Mouse (Mus musculus) CD4-positive, CD25-positive, alpha-beta regulatory T cell, adult 2 months (primary cell): ENCODE results near the gene Pacrg.

Experiments
- DNase-seq: peaks from one replicate; pipeline ENCODE4 v3.0.0-alpha.2; 2012; ENCODE audit warnings: low read depth, low spot score

Pacrg gene

GRCm38 (mm10) chr17:10550781-10551520, 289.2 kb downstream of the Pacrg start:
- no peak for DNase-seq

- DNase-seq = no peak
Measured at GRCm38 (mm10) chr17:10549825-10550224, 290.3 kb downstream of the Pacrg start.

DNA sequence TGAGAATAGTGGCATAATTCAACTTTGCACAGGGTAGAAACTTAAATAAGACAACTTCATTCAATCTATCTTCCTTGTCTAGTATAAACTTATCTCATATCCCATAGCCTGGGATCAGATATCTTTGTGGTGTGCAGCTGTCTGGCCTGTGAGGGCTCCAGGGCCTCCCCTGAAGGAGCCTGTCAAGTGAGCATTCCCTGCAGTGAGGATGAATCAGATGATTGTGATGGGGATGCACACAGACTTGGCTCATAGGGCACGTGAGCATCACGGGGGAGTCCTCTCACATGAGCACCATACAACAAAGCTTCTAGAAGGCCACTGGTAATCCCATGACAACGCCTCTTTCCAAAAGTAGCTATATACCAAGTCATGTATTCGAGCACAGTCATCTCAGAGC, 291.1 kb downstream of the Pacrg start:
- DNase-seq = no peak

- DNase-seq = no peak
Measured at GRCm38 (mm10) chr17:10540772-10541171, 299.3 kb downstream of the Pacrg start.

- no peak for DNase-seq
Measured at GRCm38 (mm10) chr17:10534206-10534605, 305.9 kb downstream of the Pacrg start.

- DNase-seq = no peak
Measured at GRCm38 (mm10) chr17:10533461-10533860, 306.6 kb downstream of the Pacrg start.

DNA sequence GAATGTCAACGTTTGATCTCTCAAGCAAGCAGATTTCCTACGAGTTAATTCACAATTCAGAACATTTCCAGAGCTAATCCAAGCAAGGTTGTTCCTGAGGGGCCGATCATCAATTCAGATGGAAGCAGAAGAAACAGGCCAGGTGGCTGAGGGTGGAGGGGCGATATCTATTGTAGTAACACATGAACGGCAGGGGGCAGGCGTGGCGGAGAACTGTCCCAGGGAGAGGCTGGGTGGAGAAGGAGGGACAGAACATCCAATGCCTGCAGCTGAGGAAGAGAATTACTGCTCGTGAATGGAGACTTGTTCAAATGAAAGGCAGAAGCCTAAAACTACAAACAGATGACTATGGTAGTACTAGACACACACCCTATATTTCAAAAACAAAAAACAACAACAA, 309.1 kb downstream of the Pacrg start:
- no peak for DNase-seq

- no peak for DNase-seq
Measured at GRCm38 (mm10) chr17:10529329-10529955, 310.7 kb downstream of the Pacrg start.

DNA sequence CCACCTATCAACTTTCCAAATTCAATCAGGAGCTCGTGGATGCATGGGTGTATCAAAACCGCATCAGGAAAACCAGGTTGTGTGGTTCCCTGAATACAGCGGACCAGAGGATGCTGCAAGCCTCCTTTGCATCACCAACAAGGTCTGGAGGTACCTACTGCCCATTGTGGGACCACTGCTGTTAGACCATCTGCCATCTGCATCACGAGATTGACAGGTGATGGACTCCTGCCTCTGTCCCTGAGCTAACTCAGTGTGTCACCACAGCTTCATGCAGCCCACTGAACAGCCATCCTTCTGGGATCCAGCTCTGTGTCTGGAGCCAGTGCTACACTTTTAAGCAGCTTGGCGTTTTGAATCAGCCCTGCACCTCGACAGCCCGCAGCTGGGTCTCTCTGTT, 318.8 kb downstream of the Pacrg start:
- no peak for DNase-seq

- no peak for DNase-seq
Measured at GRCm38 (mm10) chr17:10519506-10520155, 320.5 kb downstream of the Pacrg start.

GRCm38 (mm10) chr17:10514812-10515211, 325.3 kb downstream of the Pacrg start:
- no peak for DNase-seq

- no peak for DNase-seq
Measured at GRCm38 (mm10) chr17:10510913-10511759, 329.0 kb downstream of the Pacrg start.

GRCm38 (mm10) chr17:10510467-10510866, 329.6 kb downstream of the Pacrg start:
- DNase-seq = no peak

GRCm38 (mm10) chr17:10508088-10508487, 332.0 kb downstream of the Pacrg start:
- DNase-seq = no peak

DNA sequence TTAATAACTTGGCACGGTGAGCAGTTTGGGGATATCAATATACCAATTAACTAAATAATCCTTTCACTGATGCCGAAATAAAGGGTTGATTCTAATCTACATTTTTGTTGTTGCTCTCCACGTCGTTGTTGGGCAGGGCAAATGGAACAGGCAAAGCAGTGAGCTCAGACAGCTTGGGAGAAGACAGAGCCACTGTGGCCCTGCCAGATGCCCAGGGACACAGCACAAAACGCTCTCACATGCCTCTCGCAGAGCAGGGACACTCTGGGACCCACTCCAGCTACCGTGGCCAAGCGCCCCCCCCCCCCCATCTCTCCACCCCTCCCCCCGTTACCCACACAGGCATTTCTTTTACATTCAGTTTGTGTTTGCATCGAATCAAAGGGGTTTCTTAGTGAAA, 332.6 kb downstream of the Pacrg start:
- no peak for DNase-seq

GRCm38 (mm10) chr17:10506896-10507295, 333.2 kb downstream of the Pacrg start:
- DNase-seq = no peak

DNA sequence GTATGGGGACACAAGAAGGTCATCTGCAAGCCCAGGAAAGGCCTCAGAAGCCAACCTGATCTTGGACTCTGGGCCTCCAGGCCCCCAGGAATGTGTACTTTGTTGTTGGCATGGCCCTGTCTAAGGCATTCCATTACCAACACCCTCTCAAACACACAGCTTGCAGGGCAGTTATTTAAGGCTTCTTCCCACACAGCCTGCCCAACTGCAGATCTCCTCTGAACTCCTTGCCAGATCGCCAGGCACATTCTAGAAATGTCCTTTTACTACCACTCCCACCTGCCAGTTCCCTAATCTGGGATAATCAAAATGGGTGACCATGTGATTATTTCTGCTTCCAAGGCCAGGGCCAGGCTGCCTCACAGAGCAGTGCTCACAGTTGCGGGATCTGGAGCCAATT, 338.7 kb downstream of the Pacrg start:
- no peak for DNase-seq

DNA sequence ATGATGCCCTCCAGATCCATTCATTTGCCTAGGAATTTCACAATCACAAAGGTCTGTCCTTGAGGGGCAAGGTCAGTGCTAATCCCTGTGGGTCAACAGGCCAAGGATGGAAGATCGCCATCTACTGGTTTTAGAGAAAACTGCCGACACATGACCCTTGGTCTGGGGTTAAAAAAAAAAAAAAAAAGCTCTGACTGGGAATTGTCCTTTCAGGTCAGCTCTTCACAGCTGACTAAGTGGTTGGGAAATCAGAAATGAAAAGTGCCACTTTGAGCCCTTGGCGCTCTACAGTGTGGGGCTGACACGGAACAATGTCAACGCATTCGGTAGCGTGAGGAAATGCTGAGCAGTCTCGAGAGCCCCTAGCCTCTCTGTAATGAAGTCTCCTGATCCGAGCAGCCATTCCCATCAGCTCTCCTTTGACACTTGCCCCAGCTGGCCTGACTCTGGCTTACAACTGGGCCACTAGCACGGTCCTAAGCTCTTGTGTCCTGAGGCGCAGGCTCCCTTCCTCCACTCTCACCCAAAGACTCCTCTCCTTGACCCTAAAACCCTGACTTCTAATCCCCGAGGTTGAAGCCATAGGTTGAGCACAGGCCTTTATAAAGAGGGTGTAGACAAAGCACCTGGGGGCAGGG, 339.2 kb downstream of the Pacrg start:
- peak; percentile 9 for DNase-seq

DNA sequence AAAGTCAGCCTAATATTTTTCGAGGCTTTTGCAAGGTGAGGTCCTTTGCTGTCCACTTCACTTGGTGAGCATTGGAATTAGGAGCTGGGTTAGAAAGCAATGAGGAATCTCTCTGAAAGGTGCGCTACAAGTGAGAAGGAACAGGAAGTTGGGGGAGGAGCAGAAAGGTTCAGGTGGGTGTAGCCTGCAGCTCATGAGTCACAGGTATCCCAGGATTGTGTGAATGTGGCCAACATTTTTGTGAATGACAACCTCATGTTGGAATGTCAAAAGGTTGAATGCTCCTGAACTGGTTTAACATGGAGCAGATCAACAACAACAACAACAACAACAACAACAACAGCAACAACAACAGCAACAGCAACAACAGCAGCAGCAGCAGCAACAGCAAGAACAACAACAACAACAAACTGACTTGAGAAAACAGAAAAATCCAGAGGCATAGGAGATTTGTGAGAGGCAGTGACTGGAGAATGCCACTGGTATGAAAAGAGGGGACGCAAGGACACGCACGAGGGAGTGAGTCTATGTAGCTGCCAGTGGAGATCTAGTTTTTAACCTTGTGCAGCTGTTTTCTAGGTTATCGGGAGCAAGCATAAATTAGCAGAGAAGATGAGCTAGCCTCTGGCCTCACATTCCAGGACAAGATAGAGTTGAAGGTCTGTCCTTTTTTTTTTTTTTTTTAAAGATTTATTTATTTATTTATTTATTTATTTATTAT, 341.0 kb downstream of the Pacrg start:
- DNase-seq = no peak

GRCm38 (mm10) chr17:10497781-10498420, 342.2 kb downstream of the Pacrg start:
- no peak for DNase-seq
